Mouse (Mus musculus) hindbrain, embryonic 10.5 days (tissue): Measurements from ENCODE around the gene Dennd1b. TPM values are rescaled to one million over a fixed set of nuclear protein-coding genes. Genes with fewer than 3 reads are reported as not detected.

Experiments
- DNase-seq: peaks from one replicate; pipeline ENCODE4 v3.0.0-alpha.2; 2017; ENCODE audit warnings: low spot score
- H3K27ac ChIP-seq: fragments of 300-500 bp; sonication (generic); 2 replicates; pipeline ENCODE4 v1.5.1; 2016; ENCODE audit warnings: mild to moderate bottlenecking, moderate library complexity
- H3K27me3 ChIP-seq: fragments of 300-500 bp; sonication (generic); 2 replicates; pipeline ENCODE4 v1.6.1; 2016; ENCODE audit warnings: mild to moderate bottlenecking; ENCODE audit not compliant: poor library complexity, insufficient read depth, severe bottlenecking
- H3K36me3 ChIP-seq: fragments of 300-500 bp; sonication (generic); 2 replicates; pipeline ENCODE4 v1.6.1; 2016; ENCODE audit warnings: mild to moderate bottlenecking, moderate library complexity
- H3K4me1 ChIP-seq: fragments of 300-500 bp; sonication (generic); replicated peaks from 2 replicates; pipeline ENCODE4 v1.6.1; 2016; ENCODE audit warnings: mild to moderate bottlenecking
- H3K4me3 ChIP-seq: fragments of 300-500 bp; sonication (generic); 2 replicates; pipeline ENCODE4 v1.5.1; 2016; ENCODE audit warnings: mild to moderate bottlenecking, moderate library complexity
- H3K9me3 ChIP-seq: fragments of 300-500 bp; sonication (generic); 2 replicates; pipeline ENCODE4 v1.6.1; 2016; ENCODE audit warnings: mild to moderate bottlenecking, moderate library complexity
- WGBS: fragments of 180-500 bp; shearing (Covaris S2); methylation state at CpG from one replicate; pipeline ENCODE4 v1.1.7; 2016; 5-methylcytosine and 5-hydroxymethylcytosine counted together
- polyA plus RNA-seq: library from polyadenylated mRNA; unstranded; fragments of >200 nt; fragmentation: Nextera tagmentation; extraction: Ambion mirVana; gene quantifications from 2 replicates; pipeline ENCODE4 v1.2.1, GENCODE M21; 2016

Gene Dennd1b
- 9.2 and 10.0 TPM in 2 replicates for polyA plus RNA-seq

- peak within 1 kb of the TSS; percentile 95 for H3K27ac ChIP-seq
- no peaks in the 10 kb centered on the region for H3K9me3 ChIP-seq
- under 1% methylated on average over 63 of the region's 69 CpGs for WGBS
- H3K27me3 ChIP-seq = no peaks in the 10 kb centered on the region
- H3K4me1 ChIP-seq = peaks cover 6% of the 10 kb centered on the region
- peak within 1 kb of the TSS; percentile 86 for H3K4me3 ChIP-seq
- peak; percentile 62 for DNase-seq
- peaks cover 19% of the 10 kb centered on the region for H3K36me3 ChIP-seq
Observed at GRCm38 (mm10) chr1:138963161-138963867, at the start of gene Dennd1b. TSS of gene Dennd1b (plus strand) at chr1:138963435.

- 95% methylated on average over 3 of the region's 3 CpGs for WGBS
- Histone ChIP-seq H3K36me3 (no peaks in the 10 kb centered on the region), H3K9me3 (no peaks in the 10 kb centered on the region), H3K4me3 (no peak overlapping the region), H3K4me1 (no peaks in the 10 kb centered on the region), H3K27me3 (no peaks in the 10 kb centered on the region), H3K27ac (no peak overlapping the region)
- no peak for DNase-seq
Observed at GRCm38 (mm10) chr1:138915596-138915995, 47.6 kb upstream of the Dennd1b start.

- no peak for DNase-seq
- H3K27ac ChIP-seq = no peak overlapping the region
- 86% methylated on average over 5 of the region's 5 CpGs for WGBS
- H3K27me3 ChIP-seq = no peaks in the 10 kb centered on the region
- no peaks in the 10 kb centered on the region for H3K4me1 ChIP-seq
- no peak overlapping the region for H3K4me3 ChIP-seq
- no peaks in the 10 kb centered on the region for H3K36me3 ChIP-seq
- no peaks in the 10 kb centered on the region for H3K9me3 ChIP-seq
Observed at GRCm38 (mm10) chr1:138919601-138920000, 43.6 kb upstream of the Dennd1b start.

- 89% methylated on average over 3 of the region's 3 CpGs for WGBS
- Histone ChIP-seq H3K27ac (no peak overlapping the region), H3K9me3 (no peaks in the 10 kb centered on the region), H3K36me3 (no peaks in the 10 kb centered on the region), H3K4me1 (no peaks in the 10 kb centered on the region), H3K4me3 (no peak overlapping the region), H3K27me3 (no peaks in the 10 kb centered on the region)
- DNase-seq = no peak
Observed at GRCm38 (mm10) chr1:138920082-138920481, 43.2 kb upstream of the Dennd1b start.

GRCm38 (mm10) chr1:138920799-138921198, 42.4 kb upstream of the Dennd1b start:
- no peaks in the 10 kb centered on the region for H3K9me3 ChIP-seq
- H3K4me3 ChIP-seq = no peak overlapping the region
- no peaks in the 10 kb centered on the region for H3K36me3 ChIP-seq
- H3K27ac ChIP-seq = no peak overlapping the region
- no peaks in the 10 kb centered on the region for H3K27me3 ChIP-seq
- 90% methylated on average over 1 of the region's 1 CpGs for WGBS
- H3K4me1 ChIP-seq = no peaks in the 10 kb centered on the region
- no peak for DNase-seq

- H3K27me3 ChIP-seq = no peaks in the 10 kb centered on the region
- no peaks in the 10 kb centered on the region for H3K36me3 ChIP-seq
- H3K4me1 ChIP-seq = no peaks in the 10 kb centered on the region
- DNase-seq = no peak
- WGBS = 92% methylated on average over 6 of the region's 6 CpGs
- no peak overlapping the region for H3K27ac ChIP-seq
- no peak overlapping the region for H3K4me3 ChIP-seq
- H3K9me3 ChIP-seq = no peaks in the 10 kb centered on the region
Observed at GRCm38 (mm10) chr1:138922886-138923285, 40.3 kb upstream of the Dennd1b start.

GRCm38 (mm10) chr1:138924282-138924681, 39.0 kb upstream of the Dennd1b start:
- Histone ChIP-seq H3K36me3 (no peaks in the 10 kb centered on the region), H3K9me3 (no peaks in the 10 kb centered on the region), H3K4me1 (no peaks in the 10 kb centered on the region), H3K4me3 (no peak overlapping the region), H3K27ac (no peak overlapping the region), H3K27me3 (no peaks in the 10 kb centered on the region)
- no peak for DNase-seq
- 79% methylated on average over 2 of the region's 2 CpGs for WGBS

- no peaks in the 10 kb centered on the region for H3K9me3 ChIP-seq
- H3K4me1 ChIP-seq = no peaks in the 10 kb centered on the region
- no peak for DNase-seq
- no peaks in the 10 kb centered on the region for H3K36me3 ChIP-seq
- H3K27ac ChIP-seq = no peak overlapping the region
- no peaks in the 10 kb centered on the region for H3K27me3 ChIP-seq
- 88% methylated on average over 11 of the region's 11 CpGs for WGBS
- no peak overlapping the region for H3K4me3 ChIP-seq
Observed at GRCm38 (mm10) chr1:138928671-138929483, 34.4 kb upstream of the Dennd1b start.

- Histone ChIP-seq H3K27me3 (no peaks in the 10 kb centered on the region), H3K4me3 (no peak overlapping the region), H3K36me3 (no peaks in the 10 kb centered on the region), H3K4me1 (no peaks in the 10 kb centered on the region), H3K27ac (no peak overlapping the region), H3K9me3 (no peaks in the 10 kb centered on the region)
- 76% methylated on average over 3 of the region's 3 CpGs for whole genome bisulfite sequencing
- no peak for DNase-seq
Observed at GRCm38 (mm10) chr1:138929985-138930384, 33.2 kb upstream of the Dennd1b start.

GRCm38 (mm10) chr1:138930856-138931255, 32.4 kb upstream of the Dennd1b start:
- WGBS = 82% methylated on average over 3 of the region's 3 CpGs

GRCm38 (mm10) chr1:138936169-138936568, 27.1 kb upstream of the Dennd1b start:
- 88% methylated on average over 6 of the region's 6 CpGs for WGBS
- no peaks in the 10 kb centered on the region for H3K27me3 ChIP-seq
- H3K4me1 ChIP-seq = no peaks in the 10 kb centered on the region
- DNase-seq = no peak
- no peak overlapping the region for H3K4me3 ChIP-seq
- H3K9me3 ChIP-seq = no peaks in the 10 kb centered on the region
- H3K27ac ChIP-seq = no peak overlapping the region
- H3K36me3 ChIP-seq = no peaks in the 10 kb centered on the region

More at GRCm38 (mm10) chr1:138930856-138931255, 32.4 kb upstream of the Dennd1b start:
- no peak overlapping the region for H3K4me3 ChIP-seq
- no peak for DNase-seq
- no peaks in the 10 kb centered on the region for H3K36me3 ChIP-seq
- no peaks in the 10 kb centered on the region for H3K9me3 ChIP-seq
- no peaks in the 10 kb centered on the region for H3K27me3 ChIP-seq
- no peaks in the 10 kb centered on the region for H3K4me1 ChIP-seq
- no peak overlapping the region for H3K27ac ChIP-seq

GRCm38 (mm10) chr1:138937686-138938370, 25.4 kb upstream of the Dennd1b start:
- no peak for DNase-seq

More at GRCm38 (mm10) chr1:138937686-138938370, 25.4 kb upstream of the Dennd1b start:
- Histone ChIP-seq H3K4me3 (no peak overlapping the region), H3K36me3 (no peaks in the 10 kb centered on the region), H3K9me3 (no peaks in the 10 kb centered on the region), H3K4me1 (no peaks in the 10 kb centered on the region), H3K27ac (no peak overlapping the region), H3K27me3 (no peaks in the 10 kb centered on the region)
- 87% methylated on average over 6 of the region's 6 CpGs for WGBS
